Mouse (Mus musculus) liver, adult (tissue): ENCODE results near the gene Fzd9.

Experiments
- GATA4 ChIP-seq: IDR thresholded peaks from 2 replicates; pipeline ENCODE4 v1.6.1; 2014; ENCODE audit warnings: mild to moderate bottlenecking, low read length; ENCODE audit not compliant: insufficient replicate concordance

The Fzd9 gene

GRCm38 (mm10) chr5:135251079-135251454 lies at the start of gene Fzd9:
Fzd9 (minus strand) TSS chr5:135251230.
- no peak for TF ChIP-seq GATA4

DNA sequence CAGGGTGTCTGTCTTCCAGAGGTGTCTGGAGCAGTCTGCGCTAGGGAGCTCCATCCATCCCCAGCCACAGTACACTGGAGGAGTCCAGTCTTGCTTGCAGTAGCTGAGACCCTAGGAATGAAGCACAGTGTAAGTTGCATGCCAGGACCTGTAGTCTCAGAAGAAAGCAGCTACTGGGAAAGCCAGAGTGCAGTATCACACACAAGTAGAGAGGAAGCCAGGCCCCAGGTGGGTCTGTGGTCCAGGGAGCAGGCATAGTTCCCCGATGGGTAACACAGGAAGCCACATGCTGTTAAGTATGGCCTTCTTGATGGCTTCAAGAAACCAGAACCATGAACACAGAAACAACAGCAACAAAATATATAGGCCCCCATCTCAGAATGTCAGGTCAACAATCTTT lies 41.0 kb upstream of the Fzd9 start:
- TF ChIP-seq GATA4, result no peak

- TF ChIP-seq GATA4, result no peak
Observed at GRCm38 (mm10) chr5:135291193-135291592, 40.2 kb upstream of the Fzd9 start.

GRCm38 (mm10) chr5:135290703-135291102 lies 39.7 kb upstream of the Fzd9 start:
- TF ChIP-seq GATA4, result no peak

- no peak for TF ChIP-seq GATA4
Observed at GRCm38 (mm10) chr5:135286926-135287325, 35.9 kb upstream of the Fzd9 start.

- no peak for TF ChIP-seq GATA4
Observed at GRCm38 (mm10) chr5:135286185-135286584, 35.2 kb upstream of the Fzd9 start.

GRCm38 (mm10) chr5:135285211-135285610 lies 34.2 kb upstream of the Fzd9 start:
- TF ChIP-seq GATA4, result no peak

DNA sequence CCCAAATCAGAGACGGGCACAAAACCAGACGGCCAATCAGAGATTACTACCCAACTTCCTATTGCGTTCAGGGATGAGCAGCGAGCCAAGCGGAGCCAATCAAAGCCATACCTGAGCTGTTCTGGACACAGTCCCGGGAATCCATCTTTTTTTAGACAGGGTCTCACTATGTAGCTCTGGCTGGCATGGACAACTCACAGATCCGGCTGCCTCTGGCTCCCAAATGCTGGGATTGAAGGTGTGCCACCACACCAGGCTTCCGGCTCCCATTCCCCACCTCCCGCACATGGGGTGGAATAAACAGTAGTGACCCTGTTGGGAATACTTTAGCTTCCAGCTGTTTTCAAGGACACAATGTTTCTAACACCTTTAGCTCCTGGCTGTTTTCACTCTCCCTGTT lies 29.2 kb upstream of the Fzd9 start:
- no peak for TF ChIP-seq GATA4

DNA sequence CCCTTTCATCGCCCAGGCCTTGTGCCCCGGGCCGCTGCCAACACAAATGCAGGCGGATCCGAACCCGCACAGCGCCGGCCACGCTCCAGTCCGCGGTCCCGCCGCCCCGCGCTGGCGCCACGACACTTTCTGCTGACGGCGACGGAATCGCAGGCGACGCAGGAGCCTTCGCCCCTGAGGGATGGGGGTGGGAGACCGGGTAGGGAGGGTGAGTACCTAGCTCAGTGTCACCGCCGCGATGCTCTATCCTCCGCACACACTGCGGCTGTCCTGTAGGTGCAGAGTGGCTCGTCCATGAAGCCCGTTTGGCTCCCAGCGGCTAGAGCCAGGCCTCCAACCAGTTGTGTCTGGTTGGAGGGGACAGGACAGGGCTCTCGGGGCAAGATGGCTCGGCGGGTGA lies 25.6 kb upstream of the Fzd9 start:
- TF ChIP-seq GATA4, result no peak

DNA sequence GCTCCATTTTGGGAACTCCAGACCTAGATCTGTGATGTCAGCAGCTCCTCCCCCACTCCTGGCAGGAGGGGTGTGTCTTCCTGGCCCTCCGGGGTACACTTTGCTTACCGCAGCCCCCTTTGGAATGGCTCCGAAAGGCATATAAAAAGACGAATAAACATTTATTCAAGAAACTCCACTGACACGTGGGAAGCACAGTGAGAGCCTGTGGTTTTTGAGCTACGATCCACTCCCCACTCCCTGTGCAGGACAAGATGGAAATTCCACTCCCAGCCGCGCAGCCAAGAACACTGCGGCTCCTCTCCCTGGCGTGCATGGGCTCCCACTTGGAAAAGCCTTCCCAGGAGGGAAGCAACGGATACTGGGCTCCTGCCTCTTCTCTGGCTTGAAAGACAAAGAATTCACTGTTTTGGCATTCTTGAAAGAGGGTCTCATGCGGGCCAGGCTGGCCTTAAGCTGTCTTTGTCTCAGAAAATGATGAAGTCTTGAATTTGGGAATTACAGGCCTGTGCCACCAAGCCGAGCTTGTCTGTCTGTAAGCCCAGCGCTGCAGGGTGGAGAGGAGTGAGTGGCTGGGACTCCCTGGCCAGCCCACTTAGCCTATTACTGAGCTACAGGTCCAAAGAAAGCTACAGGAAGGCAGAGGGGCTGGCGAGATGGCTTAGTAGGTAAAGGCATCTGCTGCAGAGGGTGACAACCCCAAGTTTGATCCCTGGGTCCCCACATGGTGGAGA lies 23.8 kb upstream of the Fzd9 start:
- no peak for TF ChIP-seq GATA4

DNA sequence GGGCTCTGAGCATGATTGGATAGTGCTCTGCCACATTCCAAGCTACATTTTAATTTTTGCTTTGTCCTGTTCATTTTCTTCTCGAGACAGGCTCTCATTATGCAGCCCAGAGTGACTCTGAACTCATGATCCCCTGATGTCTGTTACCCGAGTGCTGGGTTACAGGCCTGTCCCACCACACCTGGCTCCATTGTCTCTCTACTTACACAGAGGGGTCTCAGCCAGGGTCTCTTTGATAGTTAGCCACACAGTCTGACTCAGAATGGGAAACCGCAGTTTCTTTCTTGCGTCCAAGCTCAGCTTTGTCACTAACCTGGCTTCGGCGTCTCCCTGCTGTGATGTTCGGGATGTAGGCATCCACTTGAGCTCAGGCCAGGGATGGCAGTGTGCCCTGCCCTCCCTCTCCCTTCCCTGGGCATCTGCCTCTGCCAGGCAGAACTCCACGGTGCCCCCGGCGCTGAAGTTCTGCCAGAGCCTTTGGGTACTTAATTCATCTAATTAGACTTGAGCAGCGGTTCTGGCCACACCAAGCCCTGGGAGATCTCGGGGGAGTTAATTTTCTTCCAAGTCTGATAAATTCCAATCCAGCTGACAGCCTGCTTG lies 20.6 kb upstream of the Fzd9 start:
- TF ChIP-seq GATA4, result no peak

- TF ChIP-seq GATA4, result no peak
Observed at GRCm38 (mm10) chr5:135270361-135270760, 19.3 kb upstream of the Fzd9 start.

DNA sequence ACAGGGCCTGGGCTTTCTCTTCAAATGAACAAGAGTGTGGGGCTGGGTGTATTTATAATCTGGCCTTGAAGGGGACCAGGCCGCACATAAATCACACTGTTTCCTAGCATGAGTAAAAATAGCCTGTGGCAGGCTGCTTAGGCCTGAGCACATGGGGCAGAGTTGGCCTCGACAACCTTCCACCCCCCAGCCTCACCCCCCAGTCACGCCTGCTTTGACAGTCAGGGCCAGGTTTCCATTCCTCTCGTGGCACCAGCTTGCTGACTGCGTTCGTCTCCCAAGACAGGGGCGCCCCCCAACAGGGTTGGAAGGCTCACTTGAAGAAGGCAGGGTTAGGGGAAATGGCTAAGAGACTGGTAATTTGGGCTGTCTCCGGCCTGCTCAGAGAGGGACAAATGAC lies 18.4 kb upstream of the Fzd9 start:
- no peak for TF ChIP-seq GATA4

GRCm38 (mm10) chr5:135264548-135264947 lies 13.5 kb upstream of the Fzd9 start:
- TF ChIP-seq GATA4, result no peak

GRCm38 (mm10) chr5:135263866-135264503 lies 13.0 kb upstream of the Fzd9 start:
- TF ChIP-seq GATA4, result no peak
